Mouse (Mus musculus) embryo, embryonic 10 days (tissue): ENCODE results near the gene B3gnt3.
"Not testable (repeated sequence)": the region's sequence is repeated elsewhere in the genome, so short reads cannot be mapped to it uniquely, and the experiment has no call there.

Experiments used
- DNase-seq: peaks from one replicate; pipeline ENCODE4 v3.0.0-alpha.2; 2015; ENCODE audit warnings: low spot score

Gene B3gnt3

GRCm38 (mm10) chr8:71701414-71702086, at the start of gene B3gnt3:
Gene B3gnt3, minus strand, starts transcription at chr8:71701789.
- no peak for DNase-seq

GRCm38 (mm10) chr8:71749321-71750075, 47.9 kb upstream of the B3gnt3 start:
- not testable (repeated sequence) for DNase-seq

GRCm38 (mm10) chr8:71747082-71747481, 45.5 kb upstream of the B3gnt3 start:
- DNase-seq = not testable (repeated sequence)

- DNase-seq = no peak
Measured at GRCm38 (mm10) chr8:71745322-71745721, 43.7 kb upstream of the B3gnt3 start.

- no peak for DNase-seq
Measured at GRCm38 (mm10) chr8:71742783-71743182, 41.2 kb upstream of the B3gnt3 start.

GRCm38 (mm10) chr8:71741687-71742114, 40.1 kb upstream of the B3gnt3 start:
- no peak for DNase-seq

GRCm38 (mm10) chr8:71741226-71741625, 39.6 kb upstream of the B3gnt3 start:
- DNase-seq = no peak

GRCm38 (mm10) chr8:71738316-71738715, 36.7 kb upstream of the B3gnt3 start:
- not testable (repeated sequence) for DNase-seq

GRCm38 (mm10) chr8:71731652-71732230, 30.2 kb upstream of the B3gnt3 start:
- DNase-seq = peak; percentile 48

GRCm38 (mm10) chr8:71728826-71729620, 27.4 kb upstream of the B3gnt3 start:
- DNase-seq = peak; percentile 57

GRCm38 (mm10) chr8:71728240-71728785, 26.7 kb upstream of the B3gnt3 start:
- DNase-seq = peak; percentile 59

- peak; percentile 84 for DNase-seq
Measured at GRCm38 (mm10) chr8:71725122-71725924, 23.7 kb upstream of the B3gnt3 start, which contains the start of gene Fcho1. Gene Fcho1, minus strand, starts transcription at chr8:71725716.

- DNase-seq = no peak
Measured at GRCm38 (mm10) chr8:71724389-71724788, 22.8 kb upstream of the B3gnt3 start.

- DNase-seq = no peak
Measured at GRCm38 (mm10) chr8:71723047-71723551, 21.5 kb upstream of the B3gnt3 start.

- DNase-seq = peak; percentile 89
Measured at GRCm38 (mm10) chr8:71719928-71720457, 18.4 kb upstream of the B3gnt3 start.

GRCm38 (mm10) chr8:71719218-71719617, 17.6 kb upstream of the B3gnt3 start:
- DNase-seq = no peak

GRCm38 (mm10) chr8:71718252-71718651, 16.7 kb upstream of the B3gnt3 start:
- DNase-seq = no peak

GRCm38 (mm10) chr8:71717096-71717495, 15.5 kb upstream of the B3gnt3 start:
- DNase-seq = no peak

- DNase-seq = no peak
Measured at GRCm38 (mm10) chr8:71716561-71717053, 15.0 kb upstream of the B3gnt3 start.

GRCm38 (mm10) chr8:71715531-71715930, 13.9 kb upstream of the B3gnt3 start:
- no peak for DNase-seq
